Mouse (Mus musculus): ENCODE results near the gene Hadh.

The Hadh gene

DNA sequence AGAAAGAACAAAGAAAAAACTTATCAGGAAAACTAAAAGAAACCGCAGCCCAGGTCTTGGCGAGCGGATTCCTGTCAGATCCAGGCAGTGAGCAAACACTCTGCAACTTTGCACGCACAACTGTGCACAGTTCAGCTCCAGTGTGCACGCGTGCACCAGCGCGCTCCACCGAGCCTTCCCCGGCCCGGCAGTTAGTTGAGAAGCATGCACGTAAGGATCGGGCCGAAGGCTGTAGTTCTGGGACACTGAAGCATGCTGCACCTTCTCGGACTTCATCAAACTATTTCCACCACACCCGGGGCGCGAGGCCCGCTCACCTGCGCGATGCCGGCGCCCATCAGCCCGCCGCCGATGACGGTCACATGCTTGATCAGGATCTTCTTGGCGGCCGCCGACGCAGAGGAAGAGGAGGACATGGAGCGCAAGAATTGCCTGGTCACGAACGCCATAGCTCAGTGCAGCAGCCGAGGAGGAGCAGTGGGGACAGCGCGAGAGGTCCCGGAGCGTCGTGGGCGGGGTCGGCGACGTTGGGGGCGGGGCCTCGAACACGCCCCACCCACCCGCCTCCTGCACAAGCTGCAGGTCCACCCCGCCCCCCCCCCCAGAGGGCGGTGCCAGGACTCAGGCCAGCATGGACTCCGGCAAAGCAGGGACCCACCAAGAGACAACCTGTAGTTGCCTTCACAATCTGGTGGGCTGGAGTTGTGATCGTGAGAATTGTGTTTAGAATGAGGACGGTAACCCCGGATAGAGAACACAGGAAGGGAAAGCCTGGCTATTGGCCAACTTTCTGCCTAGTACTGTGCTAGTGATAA lies at the start of gene Hadh:
Gene Hadh, minus strand, starts transcription at position 543 of the 815 bp plus-strand sequence.
- CTCF ChIA-PET, result no interaction called here

DNA sequence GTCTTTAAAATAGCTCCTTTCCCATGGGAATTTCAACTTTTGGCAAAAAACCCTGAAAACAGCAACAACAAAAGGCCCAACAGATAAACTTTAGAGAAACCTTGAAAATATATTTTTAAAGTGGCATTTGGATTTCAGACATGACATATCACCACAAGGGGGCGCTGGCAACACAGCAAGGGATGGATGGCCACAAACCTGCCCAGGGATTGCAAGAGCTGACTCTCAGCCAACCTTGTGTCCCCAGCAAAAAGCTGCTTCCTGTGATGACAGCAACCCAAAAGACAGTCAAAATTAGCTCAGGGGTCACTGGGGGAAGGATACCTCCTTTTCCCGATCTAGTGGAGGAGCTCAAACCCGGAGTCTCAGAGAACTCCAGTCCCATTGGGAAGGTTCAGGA lies 48.3 kb upstream of the Hadh start:
- CTCF ChIA-PET, result no interaction called here

DNA sequence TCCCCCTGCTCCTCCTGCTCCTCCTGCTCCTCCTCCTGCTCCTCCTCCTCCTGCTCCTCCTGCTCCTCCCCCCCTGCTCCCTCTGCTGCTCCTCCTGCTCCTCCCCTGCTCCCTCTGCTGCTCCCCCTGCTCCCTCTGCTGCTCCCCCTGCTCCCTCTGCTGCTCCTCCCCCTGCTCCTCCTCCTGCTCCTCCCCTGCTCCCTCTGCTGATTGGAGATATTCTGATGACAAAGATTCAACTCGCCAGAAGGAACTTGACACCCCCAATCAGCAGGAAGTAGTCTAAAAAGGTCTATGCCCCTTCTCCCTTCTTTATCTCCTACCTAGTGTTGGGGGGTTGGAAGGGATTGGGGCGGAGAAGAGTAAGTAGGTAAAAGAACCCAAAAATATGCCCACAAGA lies 46.3 kb upstream of the Hadh start:
- CTCF ChIA-PET, result no interaction called here

DNA sequence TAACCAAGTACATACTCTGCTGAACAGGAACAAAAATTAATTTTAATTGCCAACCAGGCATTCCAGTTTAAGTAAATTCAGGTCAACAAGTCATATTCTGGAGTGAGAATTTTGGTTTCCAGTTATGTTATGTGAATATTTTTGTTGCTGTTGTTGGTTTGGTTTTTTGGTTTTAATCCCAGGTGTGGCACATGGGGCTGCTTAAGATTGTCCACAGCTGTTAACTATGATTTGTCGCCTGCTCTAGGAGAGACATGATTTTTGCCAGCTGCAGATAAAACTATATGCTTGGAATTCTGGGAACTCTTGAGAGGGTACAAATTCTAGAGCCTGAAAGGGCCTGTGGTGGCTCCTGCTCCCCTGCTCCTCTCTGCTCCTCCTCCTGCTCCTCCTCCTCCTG lies 45.2 kb upstream of the Hadh start:
- CTCF ChIA-PET, result no interaction called here

DNA sequence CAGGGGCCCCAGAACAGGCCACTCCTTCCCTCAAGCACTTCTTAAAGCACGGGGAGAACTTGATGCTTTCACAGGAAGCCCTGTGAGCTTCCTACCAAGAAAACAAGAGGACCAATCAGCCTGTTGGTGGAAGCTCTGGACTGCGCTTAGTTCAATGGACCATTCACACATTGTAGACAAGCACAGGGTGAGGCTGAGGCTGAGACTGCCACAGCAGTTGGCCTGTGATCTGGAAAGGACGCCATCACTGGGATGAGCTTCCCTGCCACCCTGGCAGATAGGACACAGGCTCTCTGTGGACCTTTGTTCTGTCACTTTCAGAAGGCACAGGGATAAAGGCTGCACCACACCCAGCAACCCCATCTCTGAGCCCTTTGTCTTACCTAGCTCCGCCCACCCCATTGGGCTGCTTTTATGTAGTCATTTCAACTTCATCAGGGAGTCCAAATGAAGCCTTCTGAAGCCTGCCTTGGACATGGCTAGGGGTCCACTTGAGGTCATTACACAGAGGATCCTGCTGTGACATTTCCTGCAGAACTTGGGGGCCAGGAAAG lies 44.1 kb upstream of the Hadh start:
- CTCF ChIA-PET, result no interaction called here

DNA sequence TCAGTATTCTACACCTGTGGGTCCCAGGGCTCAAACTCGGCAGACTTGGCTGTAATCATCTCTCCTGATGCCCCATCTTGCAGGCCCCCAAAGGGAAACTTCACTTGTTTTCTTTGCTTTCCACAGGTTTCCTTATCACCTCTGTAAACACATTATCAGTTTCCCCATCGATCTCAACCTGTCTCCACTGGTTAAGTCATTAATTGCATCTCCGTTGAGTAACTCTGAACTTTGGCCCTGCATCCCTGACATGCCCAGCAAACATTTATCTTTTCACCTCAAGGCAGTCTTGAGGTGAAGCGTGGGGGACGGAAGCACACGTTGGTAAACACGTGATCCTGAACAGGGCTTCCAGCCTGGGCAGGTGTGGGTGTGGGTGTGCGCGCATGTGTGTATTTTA lies 40.4 kb upstream of the Hadh start:
- CTCF ChIA-PET, result no interaction called here

DNA sequence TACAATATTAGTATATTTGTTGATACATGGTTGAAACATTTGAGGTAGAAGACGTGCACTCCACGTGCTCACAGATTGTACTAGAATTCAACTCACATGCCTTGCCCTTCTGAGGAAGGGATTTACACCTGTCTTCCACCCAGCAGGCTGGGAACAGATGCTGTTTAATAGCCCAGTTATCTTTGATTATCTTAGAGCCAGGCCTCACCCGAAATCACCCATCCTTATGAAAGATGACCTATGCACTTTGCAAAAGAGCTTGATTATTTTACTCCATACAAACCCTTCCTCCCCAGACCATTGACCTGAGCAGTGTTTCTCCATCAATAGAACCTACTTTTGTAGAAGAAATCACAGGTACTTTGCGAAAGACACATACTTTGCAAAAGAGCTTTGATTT lies 38.7 kb upstream of the Hadh start:
- CTCF ChIA-PET, result no interaction called here

DNA sequence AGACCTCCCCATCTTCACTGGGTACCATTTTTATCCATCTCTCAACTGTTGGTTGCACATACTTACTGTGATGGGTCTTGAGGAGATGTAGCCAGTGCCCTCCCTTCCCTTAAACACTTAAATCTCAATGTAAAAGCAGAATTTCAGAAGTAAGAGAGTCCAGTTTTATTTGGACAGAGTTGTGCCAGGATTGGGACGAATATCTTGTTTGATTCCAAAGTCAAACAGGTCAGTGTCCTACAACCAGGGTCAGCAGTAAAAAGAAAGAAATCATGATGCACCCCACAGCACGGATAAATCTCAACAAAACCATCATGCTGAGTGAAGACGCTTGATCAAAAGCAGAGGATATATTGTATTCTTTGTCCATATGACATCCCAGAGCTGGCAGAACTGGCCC lies 35.9 kb upstream of the Hadh start:
- CTCF ChIA-PET, result no interaction called here

DNA sequence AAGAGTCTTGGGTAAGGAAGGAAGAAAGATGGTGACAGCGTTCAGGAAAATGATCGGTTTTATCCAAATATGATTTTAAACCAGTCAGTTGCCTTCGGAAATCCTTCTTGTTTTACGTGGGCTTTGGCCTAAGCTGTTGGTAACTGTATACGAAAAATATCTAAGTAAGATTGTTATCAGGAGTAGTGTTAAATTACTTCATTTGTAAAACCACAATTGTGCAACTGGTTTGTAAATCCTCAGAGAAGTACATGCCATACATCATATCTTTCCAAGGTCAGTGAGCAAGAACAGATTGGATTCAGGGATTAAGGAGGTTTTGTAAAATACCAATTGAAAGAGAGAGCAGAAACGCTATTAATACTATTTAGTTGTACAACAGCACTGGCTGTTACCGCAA lies 34.4 kb upstream of the Hadh start:
- CTCF ChIA-PET, result no interaction called here

DNA sequence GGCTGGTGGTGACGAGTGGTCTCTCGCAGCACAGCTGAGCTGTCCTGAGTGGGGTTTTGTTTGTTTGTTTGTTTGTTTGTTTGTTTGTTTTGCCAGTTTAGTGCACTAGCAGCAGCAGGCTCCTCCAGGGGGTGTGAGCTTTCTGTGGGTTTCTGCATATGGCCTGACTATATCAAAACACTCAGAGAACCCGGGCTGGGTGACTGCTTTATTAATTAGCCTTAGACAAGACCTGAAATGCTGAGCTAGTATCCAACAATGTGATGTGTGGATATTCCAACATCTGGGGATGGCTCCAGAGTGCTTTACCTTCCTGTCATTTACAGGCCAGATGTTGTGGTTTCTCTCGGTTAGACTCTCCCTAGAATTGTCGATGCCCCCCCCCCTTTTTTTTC lies 31.4 kb upstream of the Hadh start:
- CTCF ChIA-PET, result no interaction called here

DNA sequence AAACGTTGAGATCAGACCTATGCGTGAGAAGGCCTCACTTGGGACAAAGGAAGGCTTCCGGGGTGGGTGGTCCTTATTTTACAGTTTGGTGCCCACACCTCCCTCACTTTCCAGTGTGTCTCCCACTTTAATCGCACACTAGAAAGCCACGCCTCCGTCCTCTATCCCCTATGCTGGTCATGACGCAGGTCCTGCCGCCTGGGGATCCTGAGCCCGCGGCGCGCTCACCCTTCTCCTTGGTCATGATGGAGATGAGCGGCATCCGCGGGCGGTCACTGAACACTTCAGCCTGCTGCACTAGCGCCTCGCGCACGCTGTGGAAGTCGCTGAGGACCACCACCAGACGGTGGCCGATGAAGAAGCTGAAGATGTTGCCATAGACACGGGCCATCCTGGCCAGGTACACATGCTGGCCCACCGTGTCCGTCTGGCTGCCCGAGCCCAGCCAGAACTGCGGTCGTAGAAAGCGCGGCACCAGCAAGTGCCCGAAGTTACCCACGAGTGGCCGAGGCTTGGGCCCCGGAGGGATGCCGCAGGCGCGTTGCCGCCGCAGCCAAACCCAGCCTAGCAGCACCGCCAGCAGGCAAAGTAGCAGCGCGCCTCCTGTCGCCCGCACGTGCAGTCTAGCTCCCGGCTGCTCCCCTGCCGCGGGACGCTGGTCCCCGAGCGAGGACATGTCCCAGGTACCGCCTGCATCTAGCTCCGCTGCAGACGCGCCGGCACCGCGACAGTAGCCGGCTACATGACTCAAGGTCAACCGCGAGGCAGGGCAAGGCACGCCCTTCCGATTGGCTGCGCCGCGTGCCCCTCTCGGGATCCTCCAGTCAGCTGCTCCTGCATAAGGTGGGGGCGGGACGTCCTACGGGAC lies 30.8 kb upstream of the Hadh start, which contains the start of gene Cyp2u1:
Gene Cyp2u1, minus strand, starts transcription at position 776 of the 868 bp plus-strand sequence.
- CTCF ChIA-PET, result no interaction called here

DNA sequence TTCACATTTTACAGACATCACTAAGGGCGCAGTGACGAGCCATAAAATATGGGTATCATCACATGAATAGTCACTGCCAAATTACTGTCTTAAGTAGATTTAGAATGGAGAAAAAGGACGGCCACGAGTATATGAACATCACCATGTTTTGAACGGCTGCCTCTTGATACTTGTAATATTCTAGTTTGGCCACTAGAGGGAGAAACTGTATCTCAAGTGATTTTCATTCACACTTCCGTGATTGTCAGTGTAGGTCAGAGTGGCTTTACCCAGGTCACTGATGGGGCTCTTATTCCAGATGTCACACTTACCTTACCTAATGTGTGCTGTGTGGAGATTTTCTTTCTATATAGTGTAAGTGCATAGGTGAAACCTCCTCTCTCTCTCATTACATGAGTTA lies 28.0 kb upstream of the Hadh start:
- CTCF ChIA-PET, result no interaction called here

DNA sequence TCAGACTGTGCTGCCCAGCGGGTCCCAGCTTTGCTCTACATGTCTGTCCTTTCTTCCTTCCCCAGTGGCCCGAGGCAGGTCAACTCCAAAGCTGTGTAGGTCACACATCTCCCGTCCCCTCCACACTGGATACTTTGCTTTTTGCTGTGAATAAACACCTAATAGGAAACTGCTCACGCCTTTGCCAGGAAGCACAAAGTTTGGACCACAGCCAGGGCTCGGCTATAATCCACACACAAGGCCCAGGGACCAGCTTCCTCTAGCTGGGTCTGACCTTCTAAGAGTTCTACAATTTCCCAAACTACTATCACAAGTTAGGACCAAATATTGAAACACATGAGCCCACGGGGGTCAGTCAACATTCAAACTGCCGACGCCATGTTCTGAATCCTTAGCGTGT lies 27.2 kb upstream of the Hadh start:
- CTCF ChIA-PET, result no interaction called here

DNA sequence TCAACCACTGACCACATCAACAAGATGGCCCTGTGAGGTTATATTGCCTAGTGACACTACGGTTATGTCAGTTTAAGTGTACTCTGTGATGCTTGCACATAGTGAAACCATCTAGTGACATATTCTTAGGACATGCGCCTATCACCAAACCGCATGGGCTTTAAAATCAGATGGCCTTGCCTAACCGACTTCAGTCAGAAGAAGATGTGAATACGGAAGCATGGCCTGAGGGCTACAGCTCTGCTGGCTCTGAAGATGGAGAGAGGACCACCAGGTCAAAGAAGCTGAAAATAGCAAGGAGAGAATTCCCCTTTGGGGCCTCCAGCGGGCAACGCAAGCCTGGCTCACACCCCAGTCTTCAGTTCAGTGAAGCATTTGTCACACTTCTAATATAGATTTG lies 25.0 kb upstream of the Hadh start:
- CTCF ChIA-PET, result no interaction called here

DNA sequence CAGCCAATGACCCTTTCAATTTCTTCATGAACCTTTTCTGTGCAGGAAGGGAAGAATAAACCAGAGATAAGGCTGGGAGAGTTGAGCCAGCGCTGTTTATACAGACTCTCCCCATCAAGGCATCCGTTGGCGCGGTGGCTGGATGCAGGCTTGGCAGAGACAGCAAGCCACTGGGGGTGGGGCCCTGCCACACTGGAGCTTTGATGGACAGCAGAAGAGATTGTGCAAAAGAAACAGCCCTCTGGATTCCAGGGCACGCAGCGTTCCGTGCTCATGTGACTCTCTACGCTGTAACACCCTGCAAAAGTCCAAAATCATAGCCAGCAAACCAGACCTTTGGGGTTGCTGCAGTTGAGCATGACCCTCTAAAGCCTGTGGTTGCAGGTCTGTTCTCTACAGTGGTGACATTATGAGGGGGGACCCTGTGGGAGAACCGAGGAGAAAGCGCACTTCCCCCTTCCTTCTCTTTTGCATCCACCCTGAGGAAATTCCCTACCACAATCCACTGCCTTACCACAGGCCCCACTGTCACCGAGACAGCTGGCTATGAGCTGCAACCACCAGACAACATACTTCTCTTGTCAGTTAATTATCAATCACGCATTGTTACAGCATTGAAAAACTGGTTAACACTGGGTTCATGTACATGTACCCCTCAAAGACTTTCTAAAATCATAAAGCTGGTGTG lies 23.8 kb upstream of the Hadh start:
- CTCF ChIA-PET, result no interaction called here

DNA sequence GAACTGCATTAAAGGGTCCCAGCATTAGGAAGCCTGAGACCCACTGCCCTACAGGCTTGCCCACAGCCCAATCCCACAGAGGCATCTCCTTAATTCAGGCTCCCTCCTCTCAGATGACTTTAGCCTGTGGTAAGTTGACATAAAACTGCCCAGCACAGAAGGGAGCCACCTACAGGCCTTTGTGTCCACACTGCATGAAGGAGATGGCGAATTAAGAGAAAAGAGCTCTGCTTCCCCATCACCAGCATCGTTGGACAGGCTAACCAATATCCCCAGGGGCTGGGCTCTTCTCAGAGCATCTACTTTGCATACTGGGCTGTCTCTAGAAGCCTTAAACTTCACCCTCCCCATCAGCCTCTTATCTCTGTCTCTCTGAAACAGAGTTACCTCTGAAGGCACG lies 22.6 kb upstream of the Hadh start:
- CTCF ChIA-PET, result no interaction called here

DNA sequence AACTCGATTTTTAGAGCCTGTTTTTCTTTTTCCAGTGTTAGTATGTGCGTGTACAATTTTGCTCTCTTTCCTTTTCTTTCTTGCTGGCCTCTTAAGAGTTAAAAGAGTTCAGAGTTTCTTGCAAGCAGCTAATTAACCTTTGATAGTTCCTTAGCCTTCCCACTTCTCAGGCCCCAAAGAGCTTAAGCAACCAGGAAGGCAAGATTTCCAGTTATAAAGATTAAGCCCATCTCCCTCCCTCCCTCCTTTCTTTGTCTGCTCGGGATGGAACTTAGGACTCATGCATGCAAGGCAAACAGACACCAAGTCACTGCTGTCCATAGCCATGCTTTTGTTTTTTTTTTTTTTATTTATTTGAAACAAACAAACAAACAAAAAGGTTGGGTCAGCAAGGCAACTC lies 21.1 kb upstream of the Hadh start:
- CTCF ChIA-PET, result no interaction called here

DNA sequence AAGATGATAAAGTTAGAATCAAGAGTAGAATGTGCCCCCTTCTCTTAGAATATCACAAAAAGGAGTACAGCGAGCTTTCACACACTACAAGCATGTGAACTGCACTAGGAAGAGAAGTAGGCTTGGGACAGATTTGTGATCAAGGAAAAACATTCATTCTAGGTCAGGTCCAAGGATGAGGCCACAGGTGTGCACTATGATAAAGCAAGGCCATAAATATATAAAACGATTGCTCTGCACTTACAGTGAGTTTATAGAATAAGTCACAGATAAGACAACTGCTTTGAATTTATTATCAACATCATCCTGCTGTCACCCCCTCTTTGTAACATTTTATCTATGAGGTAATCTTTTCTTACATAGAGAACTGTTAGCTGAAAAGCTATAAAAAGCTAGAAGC lies 20.4 kb upstream of the Hadh start:
- CTCF ChIA-PET, result no interaction called here

DNA sequence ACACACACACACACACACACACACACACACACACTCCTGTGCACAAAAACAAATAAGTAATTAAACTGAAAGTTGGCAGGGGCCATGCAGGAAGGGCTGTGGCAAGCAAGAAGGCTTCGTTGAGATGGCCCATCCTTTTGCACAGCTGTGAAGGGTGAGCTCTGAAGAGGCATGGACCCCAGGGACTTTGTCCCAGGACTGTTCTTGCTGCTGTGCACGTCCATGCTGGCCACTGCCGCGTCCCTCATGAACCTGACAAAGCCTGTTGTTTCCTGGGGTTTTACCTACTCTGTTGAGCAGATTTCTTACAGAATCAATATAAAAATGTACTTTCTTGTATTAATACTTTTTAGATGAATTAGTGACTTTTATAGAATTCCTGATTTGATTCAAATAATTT lies 20.0 kb upstream of the Hadh start:
- CTCF ChIA-PET, result no interaction called here

DNA sequence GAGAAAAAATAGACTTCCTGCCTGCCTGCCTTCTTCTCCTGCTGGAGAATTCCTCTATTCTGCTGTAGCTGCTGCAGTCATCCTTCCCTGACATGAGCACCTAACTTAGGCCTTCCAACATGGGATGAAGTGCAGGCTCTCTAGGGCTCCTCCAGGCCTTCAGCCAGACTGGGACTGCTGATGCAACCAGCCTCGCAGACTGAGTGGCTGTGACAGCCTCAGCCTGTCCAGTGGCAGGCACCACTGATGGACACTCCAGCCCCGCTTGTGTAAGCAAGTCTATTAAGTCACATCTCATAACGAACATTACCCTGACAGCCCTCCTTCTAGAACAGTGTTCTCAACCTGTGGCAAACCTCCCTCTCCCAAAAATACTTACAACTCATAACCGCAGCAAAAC lies 2.2 kb upstream of the Hadh start:
- CTCF ChIA-PET, result no interaction called here

DNA sequence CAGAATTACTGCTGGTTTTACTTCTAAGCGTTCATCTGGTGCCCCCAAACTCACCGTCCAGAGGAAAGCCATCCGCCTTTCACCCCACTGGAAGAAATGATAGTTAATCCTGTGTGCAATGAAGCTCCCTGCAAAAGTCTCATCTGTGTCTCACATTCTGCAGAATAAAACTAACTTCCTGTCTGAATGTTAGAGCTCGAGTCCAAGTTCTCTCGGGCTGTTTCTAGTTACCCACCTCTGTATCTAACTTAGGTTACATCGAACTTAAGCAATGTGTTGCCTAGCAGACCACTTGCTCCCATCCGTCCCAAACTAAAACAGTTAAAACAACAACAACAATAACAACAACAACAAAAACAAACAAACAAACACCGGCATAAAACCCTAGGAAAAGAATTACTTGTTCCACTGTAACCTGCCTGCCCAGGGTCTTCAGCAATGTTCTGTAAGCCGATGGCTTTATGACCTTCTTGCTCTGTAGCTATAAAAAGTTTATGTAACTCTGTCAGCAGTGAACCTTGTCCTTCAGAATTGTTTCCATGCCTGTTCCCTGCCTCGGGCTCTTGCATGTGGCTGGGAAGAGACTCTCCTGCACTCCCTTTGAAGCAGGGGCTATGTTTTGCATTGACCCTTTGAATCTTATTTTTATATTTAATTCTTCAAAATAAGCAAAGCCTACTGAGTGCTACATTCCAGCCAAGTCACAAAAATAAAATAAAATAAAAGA lies 636 bp upstream of the Hadh start:
- CTCF ChIA-PET, result no interaction called here

DNA sequence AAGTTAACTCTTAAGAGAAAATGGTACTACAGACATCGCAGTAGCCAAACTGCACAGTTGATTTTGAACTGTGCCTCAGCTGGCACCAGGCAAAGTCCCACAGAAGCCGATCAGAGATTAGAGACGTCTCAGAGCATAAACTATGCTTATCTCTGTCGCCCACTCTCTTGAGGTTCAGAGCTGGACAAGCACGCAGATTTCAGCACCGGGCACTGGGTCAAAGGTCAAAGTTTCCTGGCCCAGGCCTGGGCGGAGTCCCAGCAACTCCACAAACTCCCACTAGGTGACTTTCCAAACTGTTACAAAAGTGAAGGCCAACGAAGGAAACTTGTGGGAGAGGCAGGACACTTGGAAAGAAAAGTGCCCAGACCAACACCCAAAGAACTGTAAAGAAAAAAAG lies 744 bp downstream of the Hadh start:
- CTCF ChIA-PET, result no interaction called here

All from spleen, embryonic (tissue).